Mouse (Mus musculus) spleen, adult 2 months (tissue): ENCODE results near the gene Ppp1r13l. TPM values are rescaled to one million over a fixed set of nuclear protein-coding genes. Genes with fewer than 3 reads are reported as not detected.

Experiments used
- DNase-seq, 2 experiments: peaks; one replicate each; pipeline versions ENCODE4 v3.0.0 to v3.0.0-alpha.2; 2012 to 2021; ENCODE audit warnings: low spot score in 2 of 2, low read depth in 1 of 2
- H3K27ac ChIP-seq: fragments of 200-500 bp; 2 replicates; pipeline ENCODE4 v1.5.1; 2012; ENCODE audit warnings: low read length, inconsistent platforms; ENCODE audit not compliant: insufficient read depth
- H3K27me3 ChIP-seq: fragments of 200-500 bp; 2 replicates; pipeline ENCODE4 v1.6.1; 2012; ENCODE audit warnings: mild to moderate bottlenecking, moderate library complexity, low read length, inconsistent platforms; ENCODE audit not compliant: control insufficient read depth, insufficient read depth
- H3K36me3 ChIP-seq: fragments of 200-500 bp; 2 replicates; pipeline ENCODE4 v1.6.1; 2012; ENCODE audit warnings: mild to moderate bottlenecking, low read length, inconsistent platforms; ENCODE audit not compliant: control insufficient read depth, insufficient read depth
- H3K4me1 ChIP-seq: fragments of 200-500 bp; 2 replicates; pipeline ENCODE4 v1.6.1; 2011; ENCODE audit warnings: inconsistent platforms; ENCODE audit not compliant: control insufficient read depth, insufficient read depth, insufficient read length
- H3K4me3 ChIP-seq: fragments of 200-500 bp; 2 replicates; pipeline ENCODE4 v1.5.1; 2011; ENCODE audit warnings: mild to moderate bottlenecking, inconsistent platforms; ENCODE audit not compliant: insufficient read depth, insufficient read length; ENCODE audit errors: extremely low read depth
- CTCF ChIP-seq: fragments of 200-500 bp; IDR thresholded peaks from 2 replicates; pipeline ENCODE4 v1.5.1; 2011; ENCODE audit warnings: mild to moderate bottlenecking, inconsistent platforms; ENCODE audit not compliant: insufficient read depth, insufficient read length, insufficient replicate concordance; ENCODE audit errors: extremely low read depth
- POLR2A ChIP-seq: fragments of 200-500 bp; IDR thresholded peaks from 2 replicates; pipeline ENCODE4 v1.6.1; 2011; ENCODE audit warnings: low read depth, low read length, inconsistent platforms
- WGBS: fragments of 180-500 bp; shearing (Covaris S2); methylation state at CpG from one replicate; pipeline ENCODE4 v1.1.7; 2018; 5-methylcytosine and 5-hydroxymethylcytosine counted together
- polyA plus RNA-seq: library from polyadenylated mRNA; depleted of rRNA; stranded (reverse); fragments of >200 nt; gene quantifications from 2 replicates; pipeline ENCODE4 v1.2.3, GENCODE M21; 2012; rRNA removed

The Ppp1r13l gene
- polyA plus RNA-seq, 1 experiment = 2.2 TPM

DNA sequence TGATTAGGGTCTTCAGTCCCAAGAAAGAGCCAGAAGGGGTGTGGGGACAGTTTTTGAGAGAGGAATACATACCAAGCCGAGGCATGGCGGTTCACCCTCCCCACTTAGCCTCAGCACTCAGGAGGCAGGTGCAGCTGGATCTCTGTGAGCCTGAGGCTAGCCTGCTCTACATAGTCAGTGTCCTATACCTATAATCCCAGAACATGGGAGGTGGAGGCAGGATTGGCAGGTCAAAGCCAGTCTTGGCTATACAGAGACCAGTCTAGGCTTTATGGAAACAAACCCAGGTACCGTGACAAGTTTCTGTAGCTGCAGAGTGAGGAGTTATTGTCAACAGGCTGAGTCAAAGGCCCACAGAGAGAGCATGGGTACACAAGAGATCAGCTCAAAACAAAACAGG lies 63.5 kb downstream of the Ppp1r13l start:
- H3K27me3 ChIP-seq = no peaks in the 10 kb centered on the region
- no peak for TF ChIP-seq POLR2A
- no peak for TF ChIP-seq CTCF
- DNase-seq = no peak
- H3K27ac ChIP-seq = no peak overlapping the region
- 91% methylated on average over 3 of the region's 3 CpGs for WGBS
- H3K36me3 ChIP-seq = peaks cover 4% of the 10 kb centered on the region; the same call in 1 of the 2 replicates
- peaks cover 3% of the 10 kb centered on the region; the same call in 1 of the 2 replicates for H3K4me1 ChIP-seq
- H3K4me3 ChIP-seq = no peak overlapping the region

DNA sequence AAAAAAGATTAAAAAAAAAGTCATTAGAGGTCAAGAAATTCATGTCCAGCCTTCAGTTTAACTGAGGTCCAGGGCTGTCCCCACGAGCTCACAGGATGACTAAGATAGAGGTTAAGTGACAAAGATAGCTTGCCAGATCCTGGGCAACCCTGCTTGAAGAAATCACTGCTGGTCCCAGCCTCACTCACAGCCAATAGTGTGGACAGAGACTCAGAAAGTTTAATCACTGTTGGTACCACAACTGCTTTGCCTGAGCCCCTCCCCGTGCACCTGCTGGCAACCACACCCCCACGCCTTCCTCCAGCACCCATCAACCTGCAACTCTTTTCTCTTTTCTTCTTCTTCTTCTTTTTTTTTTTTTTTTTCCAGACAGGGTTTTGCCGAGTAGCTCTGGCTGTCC lies 64.5 kb downstream of the Ppp1r13l start:
- H3K27me3 ChIP-seq = no peaks in the 10 kb centered on the region
- peaks cover 3% of the 10 kb centered on the region; the same call in 1 of the 2 replicates for H3K4me1 ChIP-seq
- no peak for TF ChIP-seq POLR2A
- no peak for TF ChIP-seq CTCF
- peaks cover 5% of the 10 kb centered on the region; the same call in 1 of the 2 replicates for H3K36me3 ChIP-seq
- WGBS = 45% methylated on average over 4 of the region's 4 CpGs
- H3K27ac ChIP-seq = no peak overlapping the region
- DNase-seq = no peak
- no peak overlapping the region for H3K4me3 ChIP-seq

GRCm38 (mm10) chr7:19426349-19426748 lies 66.8 kb downstream of the Ppp1r13l start:
- TF ChIP-seq POLR2A = no peak
- no peak for TF ChIP-seq CTCF
- H3K27me3 ChIP-seq = no peaks in the 10 kb centered on the region
- no peak for DNase-seq
- no peak overlapping the region for H3K4me3 ChIP-seq
- WGBS = 88% methylated on average over 6 of the region's 6 CpGs
- H3K36me3 ChIP-seq = peaks cover 13% of the 10 kb centered on the region
- no peaks in the 10 kb centered on the region for H3K4me1 ChIP-seq
- H3K27ac ChIP-seq = no peak overlapping the region

DNA sequence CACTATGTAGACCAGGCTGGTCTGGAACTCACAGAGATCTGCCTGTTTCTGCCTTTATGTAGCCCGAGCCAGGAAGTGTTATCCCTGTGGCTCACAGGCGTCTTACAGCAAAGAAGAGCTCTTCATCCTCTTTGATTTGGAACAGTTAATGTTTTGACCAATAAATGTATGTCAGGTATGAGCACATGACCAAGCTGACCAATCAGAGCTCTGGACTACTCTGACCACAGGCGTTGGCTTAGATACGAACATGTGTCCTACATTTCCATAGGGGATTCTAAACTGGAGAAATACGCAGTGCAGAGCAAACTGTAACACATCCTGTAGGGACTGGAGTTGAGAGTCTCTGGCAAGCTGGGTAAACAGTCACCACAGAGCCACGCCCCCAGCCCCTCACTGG lies 67.3 kb downstream of the Ppp1r13l start:
- H3K4me3 ChIP-seq = no peak overlapping the region
- no peak overlapping the region for H3K27ac ChIP-seq
- TF ChIP-seq CTCF = no peak
- no peak for TF ChIP-seq POLR2A
- WGBS = 92% methylated on average over 6 of the region's 6 CpGs
- no peaks in the 10 kb centered on the region for H3K27me3 ChIP-seq
- no peak for DNase-seq
- H3K4me1 ChIP-seq = no peaks in the 10 kb centered on the region
- peaks cover 17% of the 10 kb centered on the region for H3K36me3 ChIP-seq

Other genes with a start within 250 kb of the Ppp1r13l start
- 0.02 TPM in 1 of 2 replicates, not detected in the other for gene Gm4969, start 241.4 kb upstream of the Ppp1r13l start, polyA plus RNA-seq
- gene Fbxo46, start 239.9 kb upstream of the Ppp1r13l start, polyA plus RNA-seq = 15.4 and 16.5 TPM in 2 replicates
- 7.7 and 12.3 TPM in 2 replicates for gene Qpctl, start 210.5 kb upstream of the Ppp1r13l start, polyA plus RNA-seq
- 17.0 and 19.0 TPM in 2 replicates for gene Snrpd2, start 210.0 kb upstream of the Ppp1r13l start, polyA plus RNA-seq
- 0.07 and 0.08 TPM in 2 replicates for gene Gipr, start 193.6 kb upstream of the Ppp1r13l start, polyA plus RNA-seq
- 27.4 and 27.9 TPM in 2 replicates for gene Eml2, start 183.3 kb upstream of the Ppp1r13l start, polyA plus RNA-seq
- 6.5 and 9.3 TPM in 2 replicates for gene Gpr4, start 147.2 kb upstream of the Ppp1r13l start, polyA plus RNA-seq
- gene Opa3, start 131.4 kb upstream of the Ppp1r13l start, polyA plus RNA-seq = 14.7 and 17.7 TPM in 2 replicates
- 335 and 437 TPM in 2 replicates for gene Vasp, start 87.9 kb upstream of the Ppp1r13l start, polyA plus RNA-seq
- 2.1 and 3.3 TPM in 2 replicates for gene Ppm1n, start 79.7 kb upstream of the Ppp1r13l start, polyA plus RNA-seq
- 7.7 and 9.1 TPM in 2 replicates for gene Rtn2, start 77.1 kb upstream of the Ppp1r13l start, polyA plus RNA-seq
- 1.6 and 1.9 TPM in 2 replicates for gene Fosb, start 49.7 kb upstream of the Ppp1r13l start, polyA plus RNA-seq
- gene Ercc1, start 15.0 kb upstream of the Ppp1r13l start, polyA plus RNA-seq = 28.2 and 29.9 TPM in 2 replicates
- 5.8 and 5.9 TPM in 2 replicates for gene Cd3eap, start 266 bp upstream of the Ppp1r13l start, polyA plus RNA-seq
- 51.8 and 62.2 TPM in 2 replicates for gene Ercc2, start 22.3 kb downstream of the Ppp1r13l start, polyA plus RNA-seq
- gene Klc3, start 44.4 kb downstream of the Ppp1r13l start, polyA plus RNA-seq = 2.3 and 3.9 TPM in 2 replicates
- gene Ckm, start 45.0 kb downstream of the Ppp1r13l start, polyA plus RNA-seq = 0.62 and 0.92 TPM in 2 replicates
- gene Mark4, start 99.1 kb downstream of the Ppp1r13l start, polyA plus RNA-seq = 14.6 and 23.4 TPM in 2 replicates
- 7.1 and 7.7 TPM in 2 replicates for gene Exoc3l2, start 103.6 kb downstream of the Ppp1r13l start, polyA plus RNA-seq
- 8.8 and 13.9 TPM in 2 replicates for gene Bloc1s3, start 148.6 kb downstream of the Ppp1r13l start, polyA plus RNA-seq
- gene Trappc6a, start 148.6 kb downstream of the Ppp1r13l start, polyA plus RNA-seq = 54.4 and 75.5 TPM in 2 replicates
- 2.2 and 2.3 TPM in 2 replicates for gene Nkpd1, start 158.1 kb downstream of the Ppp1r13l start, polyA plus RNA-seq
- gene Ppp1r37, start 203.3 kb downstream of the Ppp1r13l start, polyA plus RNA-seq = 56.2 and 71.0 TPM in 2 replicates
- 20.9 and 33.0 TPM in 2 replicates for gene Zfp296, start 217.5 kb downstream of the Ppp1r13l start, polyA plus RNA-seq
- 94.7 and 143 TPM in 2 replicates for gene Gemin7, start 217.8 kb downstream of the Ppp1r13l start, polyA plus RNA-seq
- 102 and 186 TPM in 2 replicates for gene Clasrp, start 244.7 kb downstream of the Ppp1r13l start, polyA plus RNA-seq